Mouse (Mus musculus) megakaryocyte, adult 5-6 weeks (primary cell): Measurements from ENCODE around the gene Mpp2. TPM values are rescaled to one million over a fixed set of nuclear protein-coding genes. Genes with fewer than 3 reads are reported as not detected.

Source experiments
- ATAC-seq: 2 replicates; pipeline ENCODE4 v1.8.0; 2016; ENCODE audit warnings: mild to moderate bottlenecking, inconsistent platforms; ENCODE audit not compliant: poor library complexity, severe bottlenecking
- total RNA-seq, 2 experiments: library from RNA; stranded (forward) in 1 of 2; stranded (reverse) in 1 of 2; fragments of 153-499, 151-499 nt in 1 of 2; fragments of 221-1000, 200-1000 nt in 1 of 2; gene quantifications; 2 replicates each; pipeline versions ENCODE4 v1.2.3 to v1.2.4; 2015 to 2017

Mpp2 gene
- total RNA-seq, 2 experiments from 2014 or later = 0.02 to 0.11 TPM

GRCm38 (mm10) chr11:102015472-102015871 lies 72.8 kb downstream of the Mpp2 start:
- ATAC-seq = no peak

GRCm38 (mm10) chr11:102013201-102013600 lies 75.1 kb downstream of the Mpp2 start:
- ATAC-seq = no peak

GRCm38 (mm10) chr11:102011510-102011909 lies 76.8 kb downstream of the Mpp2 start:
- ATAC-seq = no peak

- no peak for ATAC-seq
Measured at GRCm38 (mm10) chr11:102010140-102010539, 78.2 kb downstream of the Mpp2 start.

- no peak for ATAC-seq
Measured at GRCm38 (mm10) chr11:102008954-102009637, 79.2 kb downstream of the Mpp2 start.

- ATAC-seq = no peak
Measured at GRCm38 (mm10) chr11:102008372-102008771, 79.9 kb downstream of the Mpp2 start.

Other genes with a start within 250 kb of the Mpp2 start
- not detected in 2 replicates for gene Meox1, start 194.1 kb downstream of the Mpp2 start, total RNA-seq (2015)
- 0.15 TPM in 1 of 2 replicates, not detected in the other for gene Meox1, start 194.1 kb downstream of the Mpp2 start, total RNA-seq (2017)
- gene Sost, start 121.5 kb downstream of the Mpp2 start, total RNA-seq (2015) = not detected in 2 replicates
- gene Sost, start 121.5 kb downstream of the Mpp2 start, total RNA-seq (2017) = not detected in 2 replicates
- not detected in 2 replicates for gene Cfap97d1, start 104.2 kb downstream of the Mpp2 start, total RNA-seq (2015)
- not detected in 2 replicates for gene Cfap97d1, start 104.2 kb downstream of the Mpp2 start, total RNA-seq (2017)
- 24.9 and 30.3 TPM in 2 replicates for gene Dusp3, start 101.5 kb downstream of the Mpp2 start, total RNA-seq (2015)
- 21.9 and 25.2 TPM in 2 replicates for gene Dusp3, start 101.5 kb downstream of the Mpp2 start, total RNA-seq (2017)
- not detected in 2 replicates for gene Mpp3, start 60.1 kb downstream of the Mpp2 start, total RNA-seq (2015)
- not detected in 2 replicates for gene Mpp3, start 60.1 kb downstream of the Mpp2 start, total RNA-seq (2017)
- gene Cd300lg, start 47.0 kb downstream of the Mpp2 start, total RNA-seq (2015) = 56.1 and 63.1 TPM in 2 replicates
- 37.9 and 40.4 TPM in 2 replicates for gene Cd300lg, start 47.0 kb downstream of the Mpp2 start, total RNA-seq (2017)
- not detected in 2 replicates for gene Ppy, start 12.8 kb upstream of the Mpp2 start, total RNA-seq (2015)
- not detected in 2 replicates for gene Ppy, start 12.8 kb upstream of the Mpp2 start, total RNA-seq (2017)
- not detected in 2 replicates for gene Pyy, start 19.3 kb upstream of the Mpp2 start, total RNA-seq (2015)
- not detected in 2 replicates for gene Pyy, start 19.3 kb upstream of the Mpp2 start, total RNA-seq (2017)
- not detected in 2 replicates for gene Nags, start 57.0 kb upstream of the Mpp2 start, total RNA-seq (2015)
- gene Nags, start 57.0 kb upstream of the Mpp2 start, total RNA-seq (2017) = not detected in 2 replicates
- gene Tmem101, start 67.9 kb upstream of the Mpp2 start, total RNA-seq (2015) = 7.9 and 8.4 TPM in 2 replicates
- 12.5 and 16.3 TPM in 2 replicates for gene Tmem101, start 67.9 kb upstream of the Mpp2 start, total RNA-seq (2017)
- gene Lsm12, start 96.8 kb upstream of the Mpp2 start, total RNA-seq (2015) = 81.3 and 83.9 TPM in 2 replicates
- gene Lsm12, start 96.8 kb upstream of the Mpp2 start, total RNA-seq (2017) = 43.0 and 46.5 TPM in 2 replicates
- gene G6pc3, start 101.1 kb upstream of the Mpp2 start, total RNA-seq (2015) = 23.4 and 23.8 TPM in 2 replicates
- gene G6pc3, start 101.1 kb upstream of the Mpp2 start, total RNA-seq (2017) = 14.7 and 19.1 TPM in 2 replicates
- gene Hdac5, start 141.7 kb upstream of the Mpp2 start, total RNA-seq (2015) = 35.0 and 47.6 TPM in 2 replicates
- 36.2 and 36.5 TPM in 2 replicates for gene Hdac5, start 141.7 kb upstream of the Mpp2 start, total RNA-seq (2017)
- gene BC030867, start 160.4 kb upstream of the Mpp2 start, total RNA-seq (2015) = 8.7 and 12.8 TPM in 2 replicates
- 4.6 and 5.0 TPM in 2 replicates for gene BC030867, start 160.4 kb upstream of the Mpp2 start, total RNA-seq (2017)
- 0.04 TPM in 1 of 2 replicates, not detected in the other for gene Asb16, start 180.2 kb upstream of the Mpp2 start, total RNA-seq (2015)
- not detected in 2 replicates for gene Asb16, start 180.2 kb upstream of the Mpp2 start, total RNA-seq (2017)
- 20.8 and 22.0 TPM in 2 replicates for gene Tmub2, start 196.4 kb upstream of the Mpp2 start, total RNA-seq (2015)
- 27.0 and 27.5 TPM in 2 replicates for gene Tmub2, start 196.4 kb upstream of the Mpp2 start, total RNA-seq (2017)
- 24.9 and 26.9 TPM in 2 replicates for gene Atxn7l3, start 208.1 kb upstream of the Mpp2 start, total RNA-seq (2015)
- gene Atxn7l3, start 208.1 kb upstream of the Mpp2 start, total RNA-seq (2017) = 25.5 and 25.7 TPM in 2 replicates
- gene Ubtf, start 231.2 kb upstream of the Mpp2 start, total RNA-seq (2015) = 19.6 and 22.4 TPM in 2 replicates
- 82.8 and 90.2 TPM in 2 replicates for gene Ubtf, start 231.2 kb upstream of the Mpp2 start, total RNA-seq (2017)